In the genomic region with DNA sequence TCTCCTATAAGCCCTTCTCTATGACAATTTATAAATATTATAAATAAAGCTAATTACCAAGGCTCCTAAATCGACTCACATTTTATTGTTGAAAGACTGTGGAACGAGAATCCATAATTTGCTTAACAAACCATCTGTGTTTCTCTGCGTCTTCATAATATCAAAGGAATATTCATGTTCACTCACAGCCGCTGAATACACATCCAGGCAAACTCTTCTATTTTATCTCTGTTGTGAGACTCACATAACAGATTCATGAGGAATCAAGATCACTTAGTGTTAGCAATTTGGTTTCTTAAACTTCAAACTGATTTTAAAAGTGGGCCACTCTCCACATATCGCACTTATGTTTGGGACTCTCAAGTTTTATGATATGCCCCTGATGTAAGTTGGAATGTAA, we compare ENCODE assay signal across 21 mouse cellular contexts. TPM values are rescaled to one million over a fixed set of nuclear protein-coding genes. Genes with fewer than 3 reads are reported as not detected.
DNase-seq lines count a peak whose midpoint lies in the region; ATAC-seq lines count a peak whose summit lies in the region.
"Had no signal": no experiment of that assay in that cellular context is flagged by ENCODE, and none has a peak within 500 bp of the region (broad histone marks: within the 10 kb centered on the region; RNA-seq: fewer than 3 reads in every experiment).

No protein-coding gene starts in this region.

- peak; percentile 49; the same call in 1 of the 2 replicates for ATAC-seq in forebrain, embryonic 16.5 days
- peak; percentile 59; the same call in 1 of the 2 replicates for ATAC-seq in frontal cortex, adult (ENCODE audit: low TSS enrichment)
- ATAC-seq: forebrain, embryonic 14.5 days had no signal

- H3K36me3 ChIP-seq in forebrain, embryonic 16.5 days (ENCODE audit: control insufficient read depth, insufficient read depth) = no peaks in the 10 kb centered on the region
- H3K36me3 ChIP-seq in forebrain, embryonic 10.5 days (replicated peaks) = no peaks in the 10 kb centered on the region
- H3K36me3 ChIP-seq: embryonic facial prominence, embryonic 10.5 days; embryonic facial prominence, embryonic 12.5 days had no signal

- no peak overlapping the region for H3K27ac ChIP-seq in forebrain, embryonic 16.5 days (ENCODE audit: low read length)
- no peak overlapping the region for H3K27ac ChIP-seq in forebrain, embryonic 10.5 days
- H3K27ac ChIP-seq: embryonic facial prominence, embryonic 10.5 days; embryonic facial prominence, embryonic 12.5 days had no signal

- H3K27me3 ChIP-seq in forebrain, embryonic 16.5 days (replicated peaks; ENCODE audit: control insufficient read depth, insufficient read depth, low read length) = no peaks in the 10 kb centered on the region
- no peaks in the 10 kb centered on the region for H3K27me3 ChIP-seq in forebrain, embryonic 10.5 days (ENCODE audit: poor library complexity, severe bottlenecking)
- H3K27me3 ChIP-seq: embryonic facial prominence, embryonic 12.5 days had no signal

- H3K4me3 ChIP-seq in forebrain, embryonic 16.5 days (replicated peaks; ENCODE audit: low read length) = no peak overlapping the region
- no peak overlapping the region for H3K4me3 ChIP-seq in forebrain, embryonic 10.5 days
- H3K4me3 ChIP-seq: embryonic facial prominence, embryonic 10.5 days; embryonic facial prominence, embryonic 12.5 days had no signal

- H3K4me2 ChIP-seq in forebrain, embryonic 16.5 days (ENCODE audit: low read length) = no peak overlapping the region
- H3K4me2 ChIP-seq: embryonic facial prominence, embryonic 12.5 days had no signal

- DNase-seq in forebrain, embryonic 10.5 days (ENCODE audit: extremely low spot score, low spot score) = no peak
- DNase-seq in frontal cortex, postnatal 25 days (ENCODE audit: low spot score in 2 of 2) = no peak
- DNase-seq in urinary bladder, postnatal 4 days (ENCODE audit: low spot score in 2 of 2) = no peak
- DNase-seq: adrenal gland, adult 2 months; adrenal gland, postnatal 10 days; adrenal gland, postnatal 25 days; cerebellum, adult 11-12 months; cerebellum, adult 2 months; cerebellum, adult 9-10 months; cerebellum, postnatal 10 days; cerebellum, postnatal 25 days had no signal

- no peaks in the 10 kb centered on the region for H3K9me3 ChIP-seq in forebrain, embryonic 16.5 days (ENCODE audit: control insufficient read depth, low read length)
- H3K9me3 ChIP-seq in forebrain, embryonic 10.5 days = no peaks in the 10 kb centered on the region
- H3K9me3 ChIP-seq: embryonic facial prominence, embryonic 10.5 days; embryonic facial prominence, embryonic 12.5 days had no signal

- 75% methylated on average over 5 of the region's 5 CpGs for WGBS in forebrain, embryonic 16.5 days
- WGBS in forebrain, embryonic 10.5 days = 91% methylated on average over 5 of the region's 5 CpGs

- H3K9ac ChIP-seq in forebrain, embryonic 16.5 days (replicated peaks; ENCODE audit: low read depth, low read length) = no peak overlapping the region
- H3K9ac ChIP-seq: embryonic facial prominence, embryonic 12.5 days had no signal

- no peaks in the 10 kb centered on the region for H3K4me1 ChIP-seq in forebrain, embryonic 16.5 days (replicated peaks; ENCODE audit: control insufficient read depth, insufficient read depth, low read length)
- no peaks in the 10 kb centered on the region for H3K4me1 ChIP-seq in forebrain, embryonic 10.5 days
- H3K4me1 ChIP-seq: embryonic facial prominence, embryonic 10.5 days; embryonic facial prominence, embryonic 12.5 days had no signal

RNA-seq across cellular contexts. Expression of a gene that starts 1.9 kb away (rescaled TPM):
- not detected in 2 replicates for polyA plus RNA-seq in forebrain, embryonic 16.5 days (2015; fragmentation: Nextera tagmentation; extraction: Ambion mirVana)
- not detected in 2 replicates for polyA plus RNA-seq in forebrain, embryonic 10.5 days (2016; fragmentation: Nextera tagmentation; extraction: Ambion mirVana)
- polyA plus RNA-seq: adrenal gland, adult 2 months; brain, embryonic 14.5 days; C2C12; cerebellum, adult 2 months; cortical plate, adult 2 months; embryonic facial prominence, embryonic 10.5 days; embryonic facial prominence, embryonic 12.5 days; embryonic facial prominence, embryonic 14.5 days; forebrain, embryonic 14.5 days; frontal cortex, adult 2 months had no signal

RNA-seq across cellular contexts. Expression of a gene that starts 6.6 kb away (rescaled TPM):
- not detected in 2 replicates for polyA plus RNA-seq in forebrain, embryonic 16.5 days (2015; fragmentation: Nextera tagmentation; extraction: Ambion mirVana)
- not detected in 2 replicates for polyA plus RNA-seq in forebrain, embryonic 10.5 days (2016; fragmentation: Nextera tagmentation; extraction: Ambion mirVana)
- polyA plus RNA-seq: adrenal gland, adult 2 months; brain, embryonic 14.5 days; C2C12; cerebellum, adult 2 months; cortical plate, adult 2 months; embryonic facial prominence, embryonic 10.5 days; embryonic facial prominence, embryonic 12.5 days; embryonic facial prominence, embryonic 14.5 days; forebrain, embryonic 14.5 days; frontal cortex, adult 2 months had no signal
